Mouse (Mus musculus): ENCODE results near the gene Oxld1.
A peak's percentile ranks its signal among the peaks of the same experiment; 100 is the strongest.
"Not testable (repeated sequence)": the region's sequence is repeated elsewhere in the genome, so short reads cannot be mapped to it uniquely, and the experiment has no call there.

The Oxld1 gene

GRCm38 (mm10) chr11:120423569-120424295, 34.1 kb downstream of the Oxld1 start:
- peak; percentile 24 for DNase-seq (ENCODE audit: low spot score)

GRCm38 (mm10) chr11:120422651-120423568, 35.0 kb downstream of the Oxld1 start:
- no peak for DNase-seq (ENCODE audit: low spot score)

GRCm38 (mm10) chr11:120418592-120418991, 39.3 kb downstream of the Oxld1 start:
- no peak for DNase-seq (ENCODE audit: low spot score)

- DNase-seq (ENCODE audit: low spot score), result no peak
Observed at GRCm38 (mm10) chr11:120417852-120418251, 40.0 kb downstream of the Oxld1 start.

GRCm38 (mm10) chr11:120413621-120414020, 44.2 kb downstream of the Oxld1 start:
- DNase-seq (ENCODE audit: low spot score), result not testable (repeated sequence)

Data from testis, postnatal 14 days (tissue).